Mouse (Mus musculus): Measurements from ENCODE around the gene Cep170.

Gene Cep170

GRCm38 (mm10) chr1:176749708-176750107 lies 64.2 kb downstream of the Cep170 start:
- DNase-seq (ENCODE audit: low spot score): no peak

- DNase-seq (ENCODE audit: low spot score): no peak
Measured at GRCm38 (mm10) chr1:176732834-176733233, 81.0 kb downstream of the Cep170 start.

- no peak for DNase-seq (ENCODE audit: low spot score)
Measured at GRCm38 (mm10) chr1:176730528-176730927, 83.3 kb downstream of the Cep170 start.

GRCm38 (mm10) chr1:176727372-176727771 lies 86.5 kb downstream of the Cep170 start:
- no peak for DNase-seq (ENCODE audit: low spot score)

- DNase-seq (ENCODE audit: low spot score): no peak
Measured at GRCm38 (mm10) chr1:176724771-176725170, 89.1 kb downstream of the Cep170 start.

GRCm38 (mm10) chr1:176723858-176724713 lies 89.8 kb downstream of the Cep170 start:
- DNase-seq (ENCODE audit: low spot score): no peak

GRCm38 (mm10) chr1:176712436-176712835 lies 101.4 kb downstream of the Cep170 start:
- DNase-seq (ENCODE audit: low spot score): peak; percentile 8

GRCm38 (mm10) chr1:176700226-176700625 lies 113.6 kb downstream of the Cep170 start:
- DNase-seq (ENCODE audit: low spot score): no peak

GRCm38 (mm10) chr1:176699793-176700192 lies 114.1 kb downstream of the Cep170 start:
- DNase-seq (ENCODE audit: low spot score): no peak

GRCm38 (mm10) chr1:176698647-176699046 lies 115.2 kb downstream of the Cep170 start:
- DNase-seq (ENCODE audit: low spot score): no peak

- DNase-seq (ENCODE audit: low spot score): peak; percentile 61
Measured at GRCm38 (mm10) chr1:176697091-176697490, 116.8 kb downstream of the Cep170 start.

- no peak for DNase-seq (ENCODE audit: low spot score)
Measured at GRCm38 (mm10) chr1:176691101-176691500, 122.8 kb downstream of the Cep170 start.

GRCm38 (mm10) chr1:176688251-176688880 lies 125.5 kb downstream of the Cep170 start:
- DNase-seq (ENCODE audit: low spot score): no peak
